Comparison of ENCODE assay signal across 9 mouse cellular contexts in genomic region chr11:24061819-24062218, GRCm38 (mm10). TPM values are rescaled to one million over a fixed set of nuclear protein-coding genes. Genes with fewer than 3 reads are reported as not detected.
DNase-seq lines count a peak whose midpoint lies in the region; ATAC-seq and TF ChIP-seq lines count a peak whose summit lies in the region.
"Had no signal": no experiment of that assay in that cellular context is flagged by ENCODE, and none has a peak within 500 bp of the region (broad histone marks: within the 10 kb centered on the region; RNA-seq: fewer than 3 reads in every experiment).

No protein-coding gene starts in this region.

- H3K27me3 ChIP-seq in heart, embryonic 10.5 days (ENCODE audit: insufficient read depth, poor library complexity, severe bottlenecking), result peaks cover 59% of the 10 kb centered on the region
- H3K27me3 ChIP-seq in hindbrain, embryonic 12.5 days, result no peaks in the 10 kb centered on the region
- peaks cover 3% of the 10 kb centered on the region; the same call in 1 of the 2 replicates for H3K27me3 ChIP-seq in midbrain, embryonic 13.5 days
- H3K27me3 ChIP-seq in thymus, adult 2 months (ENCODE audit: control insufficient read depth, insufficient read depth, low read length), result peaks cover 6% of the 10 kb centered on the region; the same call in 1 of the 2 replicates

- no peak for TF ChIP-seq POLR2A in brain, embryonic 14.5 days (IDR thresholded peaks at IDR 0.05; ENCODE audit: borderline replicate concordance, extremely low read depth, insufficient read depth, insufficient read length, poor library complexity, severe bottlenecking)
- no peak for TF ChIP-seq POLR2A in thymus, adult 2 months (IDR thresholded peaks at IDR 0.05; ENCODE audit: control insufficient read depth, extremely low read depth, insufficient read depth, low read length, poor library complexity)

- no peak overlapping the region for H3K9ac ChIP-seq in hindbrain, embryonic 12.5 days
- H3K9ac ChIP-seq in midbrain, embryonic 13.5 days (replicated peaks), result peak overlapping the region; percentile 53

- H3K27ac ChIP-seq in heart, embryonic 10.5 days, result no peak overlapping the region
- H3K27ac ChIP-seq in hindbrain, embryonic 12.5 days, result peak overlapping the region; percentile 67
- peak overlapping the region; percentile 65 for H3K27ac ChIP-seq in midbrain, embryonic 13.5 days
- no peak overlapping the region for H3K27ac ChIP-seq in thymus, adult 2 months (ENCODE audit: control insufficient read depth, insufficient read depth, low read length)

- WGBS in heart, embryonic 10.5 days, result under 1% methylated on average over 14 of the region's 14 CpGs
- WGBS in hindbrain, embryonic 12.5 days, result 0% methylated on average over 14 of the region's 14 CpGs
- WGBS in midbrain, embryonic 13.5 days, result under 1% methylated on average over 14 of the region's 14 CpGs
- WGBS in thymus, adult 2 months, result 10% methylated on average over 14 of the region's 14 CpGs

- peak overlapping the region; percentile 50 for H3K4me2 ChIP-seq in hindbrain, embryonic 12.5 days (replicated peaks)
- H3K4me2 ChIP-seq in midbrain, embryonic 13.5 days (replicated peaks), result peak overlapping the region; percentile 67

- H3K9me3 ChIP-seq in heart, embryonic 10.5 days, result no peaks in the 10 kb centered on the region
- H3K9me3 ChIP-seq in hindbrain, embryonic 12.5 days (replicated peaks), result no peaks in the 10 kb centered on the region
- no peaks in the 10 kb centered on the region for H3K9me3 ChIP-seq in midbrain, embryonic 13.5 days

- peaks cover 13% of the 10 kb centered on the region for H3K4me1 ChIP-seq in heart, embryonic 10.5 days
- peaks cover 25% of the 10 kb centered on the region for H3K4me1 ChIP-seq in hindbrain, embryonic 12.5 days
- H3K4me1 ChIP-seq in midbrain, embryonic 13.5 days (replicated peaks), result peaks cover 38% of the 10 kb centered on the region
- H3K4me1 ChIP-seq in thymus, adult 2 months (replicated peaks; ENCODE audit: control insufficient read depth, insufficient read depth, low read length), result no peaks in the 10 kb centered on the region

- no peak for DNase-seq in heart, embryonic 10.5 days (ENCODE audit: low spot score)
- no peak for DNase-seq in heart, adult 18-20 months
- peak; percentile 77 for DNase-seq in brain, embryonic 14.5 days (ENCODE audit: low read depth)
- no peak for DNase-seq in thymus, adult 2 months
- no peak for DNase-seq in adrenal gland, adult 18-20 months (ENCODE audit: low spot score in 2 of 2)
- DNase-seq in thymus, postnatal 14 days, result no peak

- no peaks in the 10 kb centered on the region for H3K36me3 ChIP-seq in heart, embryonic 10.5 days
- H3K36me3 ChIP-seq in hindbrain, embryonic 12.5 days, result no peaks in the 10 kb centered on the region
- no peaks in the 10 kb centered on the region for H3K36me3 ChIP-seq in midbrain, embryonic 13.5 days
- no peaks in the 10 kb centered on the region for H3K36me3 ChIP-seq in thymus, adult 2 months (ENCODE audit: control insufficient read depth, insufficient read depth, low read length)

- peak; percentile 82 for ATAC-seq in hindbrain, embryonic 12.5 days (ENCODE audit: low FRiP score)
- peak; percentile 91 for ATAC-seq in midbrain, embryonic 13.5 days

- no peak for TF ChIP-seq CTCF in brain, embryonic 14.5 days (IDR thresholded peaks at IDR 0.05; ENCODE audit: borderline replicate concordance, extremely low read depth, insufficient read depth, insufficient read length)
- no peak for TF ChIP-seq CTCF in thymus, adult 2 months (IDR thresholded peaks at IDR 0.05; ENCODE audit: borderline replicate concordance, control insufficient read depth, extremely low read depth, insufficient read depth, low read length, poor library complexity)

- H3K4me3 ChIP-seq in heart, embryonic 10.5 days, result peak overlapping the region; percentile 47
- H3K4me3 ChIP-seq in hindbrain, embryonic 12.5 days, result peak overlapping the region; percentile 15
- H3K4me3 ChIP-seq in midbrain, embryonic 13.5 days (replicated peaks), result peak overlapping the region; percentile 36
- H3K4me3 ChIP-seq in thymus, adult 2 months (ENCODE audit: control insufficient read depth, insufficient read depth, low read length), result no peak overlapping the region

RNA-seq across cellular contexts. Expression of gene A830031A19Rik, which starts 13.0 kb away (rescaled TPM):
- polyA plus RNA-seq in heart, embryonic 10.5 days (2016; fragmentation: Nextera tagmentation; extraction: Ambion mirVana), result not detected in 2 replicates
- total RNA-seq in heart, adult 18-20 months (2021), result not detected
- polyA plus RNA-seq in brain, embryonic 14.5 days (2012; rRNA removed), result 0.15 and 0.16 TPM in 2 replicates
- polyA plus RNA-seq in hindbrain, embryonic 12.5 days (2016; fragmentation: Nextera tagmentation; extraction: Ambion mirVana), result not detected in 2 replicates
- not detected in 2 replicates for polyA plus RNA-seq in midbrain, embryonic 13.5 days (2015; fragmentation: Nextera tagmentation; extraction: Ambion mirVana)
- polyA plus RNA-seq in thymus, adult 2 months (2012; rRNA removed), result not detected in 2 replicates
- not detected for total RNA-seq in adrenal gland, adult 18-20 months (2021)
- polyA plus RNA-seq: C2C12 had no signal

RNA-seq across cellular contexts. Expression of gene Bcl11a, which starts 16.0 kb away (rescaled TPM):
- polyA plus RNA-seq in heart, embryonic 10.5 days (2016; fragmentation: Nextera tagmentation; extraction: Ambion mirVana), result 13.5 and 23.5 TPM in 2 replicates
- 1 to 10 TPM; 2.1 to 2.6 TPM for total RNA-seq in heart, adult 18-20 months (2021)
- 70.1 and 88.6 TPM in 2 replicates for polyA plus RNA-seq in brain, embryonic 14.5 days (2012; rRNA removed)
- 89.1 and 94.8 TPM in 2 replicates for polyA plus RNA-seq in hindbrain, embryonic 12.5 days (2016; fragmentation: Nextera tagmentation; extraction: Ambion mirVana)
- polyA plus RNA-seq in midbrain, embryonic 13.5 days (2015; fragmentation: Nextera tagmentation; extraction: Ambion mirVana), result 97.6 and 102 TPM in 2 replicates
- polyA plus RNA-seq in thymus, adult 2 months (2012; rRNA removed), result 2.7 and 2.8 TPM in 2 replicates
- 1 to 10 TPM; 3.2 to 3.8 TPM for total RNA-seq in adrenal gland, adult 18-20 months (2021)
- polyA plus RNA-seq: C2C12 had no signal

Comparison
In these comparisons a context has a peak if more than half of its experiments do, and no peak if none do; other contexts are left out.
1. H3K27ac ChIP-seq: peak in hindbrain, embryonic 12.5 days (single experiment) and midbrain, embryonic 13.5 days (single experiment); none in heart, embryonic 10.5 days (single experiment) and thymus, adult 2 months (single experiment).